Mouse (Mus musculus) T-helper 17 cell (primary cell): ENCODE measurements around the gene Bcl2.

Experiments
- in situ Hi-C, 2 experiments: fragments of 300-600 bp; cut with MboI, MseI; formaldehyde crosslinking; loops; 1 replicate in 1 of 2; 2 replicates in 1 of 2; pipeline ENCODE4 v1.15.1; 2025; ENCODE audit warnings: high pct_unique_total_duplicates in 2 of 2

Bcl2 gene

DNA sequence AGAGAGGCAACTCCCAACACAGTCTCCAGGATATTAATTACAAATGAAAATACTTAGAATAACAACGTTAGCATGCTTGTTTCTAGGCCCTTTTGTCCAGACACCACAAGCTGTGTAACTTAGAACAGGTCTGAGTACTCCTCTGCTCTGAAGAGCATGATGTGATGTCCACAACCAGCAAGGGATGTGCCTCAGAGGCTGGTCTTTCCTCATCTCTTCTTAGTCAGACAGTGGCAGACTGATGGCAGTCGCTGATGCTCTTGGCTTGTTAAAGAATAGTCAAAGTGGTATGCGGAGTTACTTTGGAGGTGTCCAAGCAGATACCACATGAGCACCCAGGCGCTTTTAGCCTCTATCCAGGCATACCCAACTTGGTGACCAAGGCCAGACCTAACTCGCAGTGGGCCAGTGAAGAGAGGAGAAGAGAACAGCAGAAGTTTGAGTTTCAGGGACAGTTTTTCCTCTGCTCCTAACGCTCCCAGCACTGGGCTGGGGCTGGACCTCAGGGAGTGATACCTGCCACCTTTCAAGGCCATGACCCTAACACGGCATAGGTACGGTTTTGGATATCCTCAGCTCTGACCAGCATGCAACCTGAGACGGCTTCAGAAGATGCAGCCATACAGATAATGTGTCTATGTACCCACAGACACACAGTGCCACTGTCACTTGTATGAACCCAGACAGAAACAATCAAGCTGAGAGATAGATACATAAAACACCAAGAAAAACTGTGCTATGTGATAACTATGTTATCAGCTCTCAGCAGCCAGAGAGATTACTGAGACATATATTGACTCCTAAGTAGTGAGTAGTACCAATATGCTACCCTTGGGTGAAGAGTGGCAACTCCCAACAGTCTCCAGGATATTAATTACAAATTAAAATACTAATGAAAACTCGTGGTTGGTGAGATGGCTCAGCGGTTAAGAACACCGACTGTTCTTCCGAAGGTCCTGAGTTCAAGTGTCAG lies 1.3 kb upstream of the Bcl2 start:
- in situ Hi-C loops, result no loop called here

DNA sequence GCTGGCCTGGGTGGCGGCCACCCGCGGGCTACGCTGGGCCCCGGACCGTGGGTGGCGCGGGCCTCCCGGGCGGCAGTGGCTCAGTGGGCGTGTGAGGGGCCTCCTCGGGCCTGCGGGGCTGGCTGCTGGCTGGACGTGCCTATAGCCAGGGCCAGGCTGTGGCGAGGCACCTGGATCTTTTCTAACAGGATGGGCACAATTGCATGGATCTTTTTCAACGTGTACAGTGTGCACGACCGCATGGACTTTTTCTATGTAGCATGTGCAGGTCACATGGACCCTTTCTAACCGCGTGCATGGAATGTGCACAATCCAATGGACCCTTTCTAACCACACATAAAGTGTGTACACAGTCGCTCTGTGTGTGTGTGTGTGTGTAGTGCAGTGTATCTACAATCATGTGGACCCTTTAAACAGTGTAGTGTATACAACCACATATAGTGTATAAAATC lies 482 bp upstream of the Bcl2 start:
- in situ Hi-C loops, result loop anchor here (5.0 kb wide), 4 partner anchors 57 to 202 kb away; no protein-coding TSS in a partner anchor

DNA sequence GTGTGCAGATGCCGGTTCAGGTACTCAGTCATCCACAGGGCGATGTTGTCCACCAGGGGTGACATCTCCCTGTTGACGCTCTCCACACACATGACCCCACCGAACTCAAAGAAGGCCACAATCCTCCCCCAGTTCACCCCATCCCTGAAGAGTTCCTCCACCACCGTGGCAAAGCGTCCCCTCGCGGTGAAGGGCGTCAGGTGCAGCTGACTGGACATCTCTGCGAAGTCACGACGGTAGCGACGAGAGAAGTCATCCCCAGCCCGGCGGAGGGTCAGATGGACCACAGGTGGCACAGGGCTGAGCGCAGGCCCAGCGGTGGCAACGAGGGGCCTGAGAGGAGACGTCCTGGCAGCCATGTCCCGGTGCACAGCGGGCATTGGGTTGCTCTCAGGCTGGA lies 1.7 kb downstream of the Bcl2 start:
- in situ Hi-C loops, result loop anchor here (5.0 kb wide), 4 partner anchors 55 to 200 kb away; no protein-coding TSS in a partner anchor

DNA sequence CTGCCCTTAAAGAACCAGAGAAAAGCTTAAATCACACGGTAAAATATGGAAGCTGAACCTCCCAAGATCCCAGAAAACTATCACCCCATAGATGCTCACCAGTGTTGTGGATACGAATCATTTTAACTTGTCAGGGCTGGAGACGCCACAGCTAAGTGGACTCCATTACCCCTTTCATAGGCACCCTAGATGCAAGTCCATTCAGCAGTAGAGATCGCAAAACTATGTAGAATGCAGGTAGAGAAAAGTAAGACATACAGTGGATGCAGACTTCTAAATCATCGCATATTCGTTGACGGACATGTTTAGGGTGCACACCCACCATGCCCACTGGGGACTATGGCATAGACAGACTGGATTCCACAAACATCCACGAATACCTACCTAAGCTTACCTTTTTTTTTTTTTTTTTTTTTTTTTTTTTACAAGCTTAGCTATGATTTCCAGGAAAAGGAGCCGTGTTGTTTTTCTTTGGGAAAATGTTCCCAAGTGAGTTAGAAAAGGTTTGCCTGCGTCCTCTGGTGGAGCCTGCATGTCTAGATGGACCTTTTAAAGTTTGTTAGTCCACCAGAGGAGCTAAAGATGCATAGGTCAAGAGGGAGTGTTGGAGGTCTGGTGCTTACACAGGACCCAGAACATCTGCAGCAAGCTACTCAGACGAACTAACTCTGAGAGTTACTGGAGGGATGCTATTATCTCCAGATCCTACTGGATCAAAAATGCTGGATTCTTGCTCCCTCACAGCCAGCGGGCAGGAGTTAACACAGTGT lies 2.5 kb downstream of the Bcl2 start:
- in situ Hi-C loops, result loop anchor here (5.0 kb wide), 4 partner anchors 54 to 199 kb away; no protein-coding TSS in a partner anchor

- in situ Hi-C loops, result loop anchor here (5.0 kb wide), 4 partner anchors 53 to 198 kb away; no protein-coding TSS in a partner anchor
Measured at GRCm38 (mm10) chr1:106710202-106710601, 3.9 kb downstream of the Bcl2 start.

GRCm38 (mm10) chr1:106707036-106707880 lies 6.8 kb downstream of the Bcl2 start:
- in situ Hi-C loops, result loop anchor here in 1 of 2 experiments (5.0 kb wide), 1 partner anchor 185 kb away; no protein-coding TSS in a partner anchor

DNA sequence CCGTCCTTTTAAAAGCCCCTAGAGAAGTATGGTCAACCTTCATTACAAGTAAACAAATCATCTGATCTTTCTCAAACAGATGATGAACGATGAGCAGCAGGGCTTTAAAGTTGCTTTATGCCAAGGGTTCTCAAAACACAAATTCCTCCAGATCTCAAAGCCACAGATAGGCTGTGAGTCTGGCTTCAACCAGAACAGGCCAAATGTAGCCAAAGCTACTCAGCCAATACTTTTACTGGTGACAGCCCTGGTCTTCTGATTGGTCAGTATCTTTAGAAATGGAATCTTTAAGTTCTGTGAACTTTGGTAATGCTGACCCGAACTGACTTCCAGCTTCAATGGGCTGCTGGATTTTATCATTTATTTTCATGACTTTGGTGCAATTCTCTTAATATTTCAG lies 10.9 kb downstream of the Bcl2 start:
- in situ Hi-C loops, result no loop called here

DNA sequence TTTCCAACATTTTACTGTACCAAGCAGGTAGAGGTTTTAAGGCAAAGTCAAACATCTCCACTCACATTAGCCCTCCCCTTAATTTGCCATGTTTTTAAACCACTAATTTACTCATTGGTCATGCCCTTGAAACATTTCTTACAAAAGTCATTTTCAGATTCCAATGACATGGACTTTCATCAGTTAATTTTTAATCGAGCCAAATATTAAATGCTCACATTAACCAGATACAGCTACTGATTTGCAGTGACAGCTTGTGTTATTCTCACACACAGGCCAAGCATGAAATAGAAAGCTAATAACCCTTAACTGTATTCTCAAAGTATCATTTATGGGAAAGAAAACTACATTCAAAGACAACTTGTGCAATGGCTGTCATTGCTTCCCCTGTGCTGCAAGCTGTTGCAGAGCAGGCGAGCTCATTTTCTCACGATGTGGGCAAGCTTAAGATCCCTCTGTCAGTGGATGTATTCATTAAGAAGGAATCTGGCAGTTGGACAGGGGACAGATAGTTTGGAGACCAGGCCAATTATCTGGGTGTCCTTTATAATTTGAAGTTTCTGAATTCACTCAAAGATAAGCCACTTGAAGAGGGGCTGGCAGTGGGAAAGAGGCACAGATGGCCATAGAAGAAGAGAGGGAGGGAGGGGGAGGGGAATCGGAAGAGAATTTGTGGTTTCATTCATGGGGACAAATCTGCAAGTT lies 11.5 kb downstream of the Bcl2 start:
- in situ Hi-C loops, result no loop called here

- in situ Hi-C loops, result no loop called here
Measured at GRCm38 (mm10) chr1:106700520-106701114, 13.5 kb downstream of the Bcl2 start.

DNA sequence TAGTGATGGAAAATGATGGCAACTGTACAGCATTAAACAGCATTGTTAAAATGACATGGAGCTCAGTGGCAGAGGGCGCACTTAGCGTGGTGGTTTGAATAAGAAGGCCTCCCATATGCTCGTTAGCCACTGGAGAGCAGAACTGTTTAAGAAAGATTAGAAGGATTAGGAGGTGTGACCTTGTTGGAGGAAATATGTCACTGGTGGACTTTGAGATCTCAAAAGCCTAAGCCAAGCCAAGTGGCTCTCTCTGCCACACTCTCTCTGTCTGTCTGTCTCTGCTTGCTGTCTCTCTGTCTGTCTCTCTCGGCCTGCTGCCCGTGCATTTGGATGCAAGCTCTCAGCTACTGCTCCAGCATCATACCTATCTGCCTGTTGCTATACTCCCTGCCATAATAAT lies 17.6 kb downstream of the Bcl2 start:
- in situ Hi-C loops, result no loop called here

DNA sequence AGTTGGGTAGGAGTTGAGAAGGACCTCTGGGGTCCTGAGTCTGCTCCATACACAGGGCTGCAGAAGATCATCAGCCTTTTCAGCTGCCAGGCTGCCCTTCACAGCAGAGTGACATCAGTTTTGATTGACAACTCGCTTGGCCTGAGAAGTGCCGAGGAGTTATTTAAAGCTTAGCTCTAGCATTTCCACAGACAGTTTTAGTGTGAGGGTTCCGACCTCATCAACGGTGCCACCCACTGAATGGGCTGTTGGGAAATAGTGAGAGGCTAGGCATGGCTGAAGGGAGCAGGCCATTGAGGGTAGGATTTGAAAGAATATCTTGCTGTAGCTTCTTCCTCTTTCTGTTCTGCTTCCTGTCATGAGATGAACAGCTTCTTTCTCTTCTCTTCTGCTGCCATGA lies 18.4 kb downstream of the Bcl2 start:
- in situ Hi-C loops, result no loop called here

DNA sequence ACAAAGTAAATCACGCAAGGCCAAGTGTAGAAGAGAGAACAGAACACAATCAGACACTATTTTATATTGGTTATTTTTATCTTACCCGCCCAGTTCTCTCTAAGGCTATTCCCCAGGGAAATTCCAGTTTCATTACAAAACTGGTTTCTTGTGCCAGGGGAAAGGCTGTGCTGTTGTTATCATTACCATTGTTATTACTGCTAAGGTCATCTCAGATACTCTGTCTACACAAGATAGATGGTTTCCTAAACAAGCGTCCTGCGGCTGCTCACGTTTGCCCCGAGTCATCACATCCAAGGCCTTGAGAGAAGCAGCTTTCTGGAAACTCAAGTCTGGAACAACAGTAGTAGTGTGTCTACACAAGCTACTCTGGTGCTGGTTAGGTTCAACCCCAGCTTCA lies 19.8 kb downstream of the Bcl2 start:
- in situ Hi-C loops, result no loop called here

DNA sequence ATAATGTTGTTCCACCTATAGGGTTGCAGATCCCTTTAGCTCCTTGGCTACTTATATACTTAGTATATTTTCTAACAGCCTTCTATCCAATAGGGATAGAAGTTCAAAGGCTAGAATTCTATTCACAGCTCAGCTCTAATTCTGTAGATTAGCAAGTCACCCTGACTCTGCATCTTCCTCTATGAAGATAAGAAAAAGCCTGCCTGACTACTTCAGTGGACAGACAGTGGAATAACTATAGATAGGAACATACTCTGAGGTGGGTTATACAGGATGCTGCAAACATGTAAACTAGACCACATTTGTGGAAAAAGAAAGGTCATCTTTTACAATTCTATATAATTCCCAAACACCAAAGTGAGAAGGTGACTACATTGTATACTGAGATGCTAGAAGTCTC lies 21.5 kb downstream of the Bcl2 start:
- in situ Hi-C loops, result no loop called here

DNA sequence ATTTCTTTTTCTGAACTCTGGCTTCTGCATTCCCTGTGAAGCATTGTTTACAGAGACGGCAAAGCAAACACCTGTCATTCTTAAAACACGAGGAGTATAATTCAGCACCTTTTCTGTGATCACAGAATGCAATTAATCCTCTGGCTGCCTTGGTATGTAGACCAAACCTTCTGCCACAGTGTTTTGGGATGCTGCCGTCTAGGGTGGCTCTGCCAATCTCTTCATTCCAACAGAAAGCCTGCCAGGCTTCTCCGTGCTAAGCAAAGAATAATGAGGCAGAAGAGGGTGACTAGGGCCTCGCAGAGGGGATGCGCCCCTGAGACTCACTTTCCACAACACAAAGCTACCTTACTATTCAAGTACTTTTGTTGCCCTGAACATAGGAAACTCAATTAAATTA lies 23.2 kb downstream of the Bcl2 start:
- in situ Hi-C loops, result no loop called here

DNA sequence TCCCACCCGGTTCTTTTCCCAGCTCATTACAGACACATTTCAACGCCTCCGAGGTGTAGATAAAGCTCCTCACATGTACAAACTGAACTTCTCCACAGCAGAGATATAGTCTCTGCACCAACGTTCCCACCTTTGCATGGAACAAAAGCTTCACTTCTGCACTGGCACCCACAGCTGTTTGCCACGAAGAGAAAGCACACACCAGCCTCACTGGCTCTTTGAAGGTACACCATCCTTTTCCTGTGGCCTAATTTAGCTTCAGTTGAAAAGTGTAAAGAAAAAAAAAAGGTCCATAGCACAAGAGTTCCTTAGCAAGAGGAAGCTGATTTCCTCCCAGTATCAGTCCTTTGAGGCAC lies 25.9 kb downstream of the Bcl2 start:
- in situ Hi-C loops, result no loop called here

DNA sequence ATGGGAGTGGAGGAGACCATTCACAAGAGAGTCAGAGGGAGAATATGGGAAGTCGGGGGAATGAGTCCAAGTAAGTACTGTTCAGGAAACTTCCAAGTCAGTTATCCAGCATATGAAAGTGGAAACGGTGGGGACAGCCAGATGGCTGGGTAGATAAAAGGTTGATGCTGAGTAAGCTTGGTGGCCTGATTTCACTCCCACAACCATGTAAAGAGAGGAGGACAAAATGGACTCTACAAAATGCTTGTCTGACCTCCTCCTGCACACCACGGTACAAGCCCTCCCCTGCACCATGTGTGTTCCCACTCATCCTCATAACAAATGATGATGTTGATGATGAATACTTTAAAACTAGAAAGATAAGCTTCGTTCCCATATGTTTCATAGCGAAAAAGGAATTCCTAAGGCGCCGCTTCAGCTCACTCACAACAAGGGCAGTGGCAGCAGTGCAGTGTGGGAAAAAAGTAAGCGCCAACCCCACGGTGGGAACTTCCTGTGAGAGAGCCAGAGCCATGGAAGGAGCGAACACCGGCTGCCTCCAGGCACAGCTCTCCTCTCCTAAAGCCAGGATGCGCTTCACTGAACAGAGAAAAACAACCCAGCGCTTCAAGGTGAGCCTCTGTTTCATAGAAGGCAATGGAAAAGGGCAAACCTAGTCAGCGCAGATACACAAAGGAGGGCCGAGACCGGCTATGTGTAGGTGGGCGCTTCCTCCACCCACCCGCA lies 26.5 kb downstream of the Bcl2 start:
- in situ Hi-C loops, result no loop called here

DNA sequence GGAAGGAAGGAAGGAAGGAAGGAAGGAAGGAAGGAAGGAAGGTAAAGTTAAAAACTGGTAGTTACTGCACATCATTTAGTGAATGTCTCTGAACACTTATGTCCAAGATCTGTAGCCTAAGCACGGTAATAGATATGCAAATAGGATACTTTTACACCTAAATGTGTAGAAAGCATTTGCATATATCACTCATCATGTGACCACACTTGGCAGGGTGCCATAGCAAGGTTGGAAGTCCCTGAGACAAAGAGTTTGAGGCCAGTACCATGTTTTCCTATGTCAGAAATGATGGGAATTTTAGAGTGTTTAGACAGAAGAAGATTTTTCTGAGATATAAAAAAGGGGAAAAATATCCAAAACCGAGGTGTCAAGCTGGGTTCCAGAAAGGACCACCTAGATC lies 28.4 kb downstream of the Bcl2 start:
- in situ Hi-C loops, result no loop called here

- in situ Hi-C loops, result no loop called here
Measured at GRCm38 (mm10) chr1:106684546-106684945, 29.5 kb downstream of the Bcl2 start.

GRCm38 (mm10) chr1:106682829-106683228 lies 31.2 kb downstream of the Bcl2 start:
- in situ Hi-C loops, result no loop called here
